21 mouse cellular contexts compared by ENCODE assay signal in the genomic region with DNA sequence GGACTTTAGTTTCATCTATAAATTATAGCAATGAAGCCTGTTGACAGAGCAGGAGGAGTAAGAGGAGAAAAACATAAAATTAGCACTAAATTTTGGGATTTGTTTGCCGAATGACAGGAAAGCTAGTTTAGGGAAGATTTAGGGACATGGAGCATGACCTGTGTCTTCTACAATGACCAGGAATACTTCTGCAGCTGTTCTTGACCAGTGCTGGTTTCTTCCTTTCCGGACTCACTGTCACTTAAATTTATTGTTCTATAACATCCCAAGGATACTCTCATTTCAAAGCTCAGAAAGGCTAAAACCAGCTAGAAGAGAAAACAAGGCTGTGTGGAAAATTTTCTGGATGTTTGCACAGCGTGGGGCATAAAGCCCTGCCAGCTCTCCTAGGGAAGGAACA.
DNase-seq lines count a peak whose midpoint lies in the region; ATAC-seq and TF ChIP-seq lines count a peak whose summit lies in the region.
"Had no signal": no experiment of that assay in that cellular context is flagged by ENCODE, and none has a peak within 500 bp of the region (broad histone marks: within the 10 kb centered on the region; RNA-seq: fewer than 3 reads in every experiment).

No protein-coding gene starts in this region.

- DNase-seq in adrenal gland, adult (ENCODE audit: inconsistent age in 2 of 2, low spot score in 1 of 2): peak; percentile 3 to 21
- no peak for DNase-seq in adrenal gland, postnatal 14 days
- no peak for DNase-seq in kidney, adult 9 months
- DNase-seq in kidney, postnatal 0 days (ENCODE audit: low spot score): peak; percentile 94
- no peak for DNase-seq in kidney, adult 11 months
- no peak for DNase-seq in gastrocnemius, postnatal 14 days
- DNase-seq: adrenal gland, adult 2 months; adrenal gland, postnatal 25 days; cerebellum, adult 11-12 months; cerebellum, adult 8-10 months; cerebellum, postnatal 36 days; gastrocnemius, postnatal 10 days; heart, adult 11 months had no signal

- 12% methylated on average over 3 of the region's 3 CpGs for WGBS in kidney, embryonic 14.5 days
- WGBS in kidney, postnatal 0 days: 15% methylated on average over 3 of the region's 3 CpGs

- no peak overlapping the region for H3K4me2 ChIP-seq in kidney, embryonic 14.5 days (replicated peaks; ENCODE audit: low read depth, low read length)
- no peak overlapping the region for H3K4me2 ChIP-seq in kidney, postnatal 0 days (ENCODE audit: low read length)
- H3K4me2 ChIP-seq: forebrain, embryonic 13.5 days; heart, embryonic 11.5 days; hindbrain, embryonic 12.5 days; hindbrain, embryonic 15.5 days had no signal

- H3K36me3 ChIP-seq in kidney, embryonic 14.5 days (ENCODE audit: control insufficient read depth, insufficient read depth, low read length): no peaks in the 10 kb centered on the region
- no peaks in the 10 kb centered on the region for H3K36me3 ChIP-seq in kidney, postnatal 0 days (ENCODE audit: insufficient read depth, low read length)
- H3K36me3 ChIP-seq: forebrain, embryonic 10.5 days; hindbrain, embryonic 12.5 days; hindbrain, embryonic 15.5 days had no signal

- H3K27me3 ChIP-seq in kidney, embryonic 14.5 days (ENCODE audit: control insufficient read depth, insufficient read depth, low read length): no peaks in the 10 kb centered on the region
- H3K27me3 ChIP-seq in kidney, postnatal 0 days (ENCODE audit: insufficient read depth, low read length): no peaks in the 10 kb centered on the region
- H3K27me3 ChIP-seq: forebrain, embryonic 13.5 days; hindbrain, embryonic 12.5 days; hindbrain, embryonic 15.5 days; Patski had no signal

- H3K9me3 ChIP-seq in kidney, embryonic 14.5 days (ENCODE audit: control insufficient read depth, low read length): no peaks in the 10 kb centered on the region
- no peaks in the 10 kb centered on the region for H3K9me3 ChIP-seq in kidney, postnatal 0 days (replicated peaks; ENCODE audit: low read length)
- H3K9me3 ChIP-seq: forebrain, embryonic 10.5 days; forebrain, embryonic 13.5 days; hindbrain, embryonic 12.5 days; hindbrain, embryonic 15.5 days had no signal

- no peak overlapping the region for H3K27ac ChIP-seq in kidney, embryonic 14.5 days (ENCODE audit: low read depth, low read length)
- H3K27ac ChIP-seq in kidney, postnatal 0 days: no peak overlapping the region
- H3K27ac ChIP-seq: forebrain, embryonic 10.5 days; forebrain, embryonic 13.5 days; hindbrain, embryonic 12.5 days; hindbrain, embryonic 15.5 days had no signal

- no peak for TF ChIP-seq CTCF in kidney, postnatal 0 days (IDR thresholded peaks at IDR 0.05; ENCODE audit: low read depth)

- ATAC-seq in kidney, embryonic 14.5 days (ENCODE audit: low FRiP score, low TSS enrichment): peak; percentile 96
- ATAC-seq in kidney, postnatal 0 days (replicated peaks; ENCODE audit: low FRiP score, low read depth): peak; percentile 83
- ATAC-seq: forebrain, embryonic 13.5 days; forebrain, embryonic 16.5 days; Patski had no signal

- H3K9ac ChIP-seq in kidney, embryonic 14.5 days (ENCODE audit: low read depth, low read length): no peak overlapping the region
- no peak overlapping the region for H3K9ac ChIP-seq in kidney, postnatal 0 days (ENCODE audit: low read depth, low read length)
- H3K9ac ChIP-seq: forebrain, embryonic 13.5 days; hindbrain, embryonic 12.5 days; hindbrain, embryonic 15.5 days had no signal

- intact Hi-C loops in gastrocnemius, postnatal 14 days (cut with DNase I; ENCODE audit: low total_unique reads): no loop called here

- H3K4me1 ChIP-seq in kidney, embryonic 14.5 days (ENCODE audit: control insufficient read depth, insufficient read depth, low read length): no peaks in the 10 kb centered on the region
- no peaks in the 10 kb centered on the region for H3K4me1 ChIP-seq in kidney, postnatal 0 days (replicated peaks; ENCODE audit: insufficient read depth, low read length)
- H3K4me1 ChIP-seq: forebrain, embryonic 10.5 days; forebrain, embryonic 13.5 days; hindbrain, embryonic 12.5 days; hindbrain, embryonic 15.5 days had no signal

- H3K4me3 ChIP-seq in kidney, embryonic 14.5 days (ENCODE audit: low read length): no peak overlapping the region
- H3K4me3 ChIP-seq in kidney, postnatal 0 days (replicated peaks; ENCODE audit: low read depth, low read length): no peak overlapping the region
- H3K4me3 ChIP-seq: forebrain, embryonic 10.5 days; forebrain, embryonic 13.5 days; hindbrain, embryonic 12.5 days; hindbrain, embryonic 15.5 days had no signal

Comparison
In these comparisons a context has a peak if more than half of its experiments do, and no peak if none do; other contexts are left out.
1. DNase-seq: peak in adrenal gland, adult (2 of 2) and kidney, postnatal 0 days (single experiment); none in adrenal gland, postnatal 14 days (single experiment), kidney, adult 9 months (single experiment), kidney, adult 11 months (single experiment) and gastrocnemius, postnatal 14 days (single experiment).